Mouse (Mus musculus) embryonic facial prominence, embryonic 15.5 days (tissue): ENCODE results near the gene F830045P16Rik. TPM values are rescaled to one million over a fixed set of nuclear protein-coding genes. Genes with fewer than 3 reads are reported as not detected.
"Not testable (repeated sequence)": the region's sequence is repeated elsewhere in the genome, so short reads cannot be mapped to it uniquely, and the experiment has no call there.

Source experiments
- ATAC-seq: fragments of 200-750 bp; cut with Nextera tagmentation; 2 replicates; pipeline ENCODE4 v1.8.0; 2017; ENCODE audit warnings: low read depth, moderate TSS enrichment; ENCODE audit not compliant: insufficient number of reproducible peaks, low FRiP score, low TSS enrichment
- H3K27ac ChIP-seq: fragments of 300-500 bp; sonication (generic); replicated peaks from 2 replicates; pipeline ENCODE4 v1.5.1; 2015; ENCODE audit warnings: mild to moderate bottlenecking, inconsistent platforms
- H3K27me3 ChIP-seq: fragments of 300-500 bp; sonication (generic); 2 replicates; pipeline ENCODE4 v1.6.1; 2015; ENCODE audit warnings: inconsistent platforms
- H3K36me3 ChIP-seq: fragments of 300-500 bp; sonication (generic); 2 replicates; pipeline ENCODE4 v1.6.1; 2015; ENCODE audit warnings: mild to moderate bottlenecking, inconsistent platforms
- H3K4me1 ChIP-seq: fragments of 300-500 bp; sonication (generic); 2 replicates; pipeline ENCODE4 v1.6.1; 2015; ENCODE audit warnings: inconsistent platforms
- H3K4me2 ChIP-seq: fragments of 300-500 bp; sonication (generic); replicated peaks from 2 replicates; pipeline ENCODE4 v1.6.1; 2015; ENCODE audit warnings: mild to moderate bottlenecking, inconsistent platforms
- H3K4me3 ChIP-seq: fragments of 300-500 bp; sonication (generic); replicated peaks from 2 replicates; pipeline ENCODE4 v1.5.1; 2015; ENCODE audit warnings: mild to moderate bottlenecking, inconsistent platforms
- H3K9ac ChIP-seq: fragments of 300-500 bp; sonication (generic); 2 replicates; pipeline ENCODE4 v1.6.1; 2015; ENCODE audit warnings: inconsistent platforms
- H3K9me3 ChIP-seq: fragments of 300-500 bp; sonication (generic); replicated peaks from 2 replicates; pipeline ENCODE4 v1.6.1; 2016; ENCODE audit warnings: inconsistent platforms
- WGBS: fragments of 180-500 bp; shearing (Covaris S2); methylation state at CpG from one replicate; pipeline ENCODE4 v1.1.7; 2015; 5-methylcytosine and 5-hydroxymethylcytosine counted together
- polyA plus RNA-seq: library from polyadenylated mRNA; unstranded; fragments of >200 nt; fragmentation: Nextera tagmentation; extraction: Ambion mirVana; gene quantifications from 2 replicates; pipeline ENCODE4 v1.2.1, GENCODE M21; 2015

The F830045P16Rik gene
- polyA plus RNA-seq, 1 experiment from 2014 or later = 0.19 TPM

- 74% methylated on average over 4 of the region's 4 CpGs for WGBS
- ATAC-seq = no peak
- Histone ChIP-seq H3K4me2 (no peak overlapping the region), H3K9ac (no peak overlapping the region), H3K9me3 (no peaks in the 10 kb centered on the region), H3K27ac (no peak overlapping the region), H3K36me3 (no peaks in the 10 kb centered on the region), H3K4me1 (no peaks in the 10 kb centered on the region), H3K27me3 (no peaks in the 10 kb centered on the region), H3K4me3 (no peak overlapping the region)
Observed at GRCm38 (mm10) chr2:129526322-129526721, 10.1 kb downstream of the F830045P16Rik start.

- no peak overlapping the region for H3K27ac ChIP-seq
- H3K36me3 ChIP-seq = no peaks in the 10 kb centered on the region
- H3K27me3 ChIP-seq = no peaks in the 10 kb centered on the region
- no peak overlapping the region for H3K4me3 ChIP-seq
- H3K9ac ChIP-seq = no peak overlapping the region
- no peak overlapping the region for H3K4me2 ChIP-seq
- no peak for ATAC-seq
- H3K4me1 ChIP-seq = no peaks in the 10 kb centered on the region
- no peaks in the 10 kb centered on the region for H3K9me3 ChIP-seq
Observed at GRCm38 (mm10) chr2:129525644-129526043, 10.8 kb downstream of the F830045P16Rik start.

- Histone ChIP-seq H3K27me3 (no peaks in the 10 kb centered on the region), H3K4me1 (peaks cover 6% of the 10 kb centered on the region; the same call in 1 of the 2 replicates), H3K4me3 (no peak overlapping the region), H3K36me3 (no peaks in the 10 kb centered on the region), H3K4me2 (no peak overlapping the region), H3K9ac (no peak overlapping the region), H3K9me3 (no peaks in the 10 kb centered on the region), H3K27ac (no peak overlapping the region)
- WGBS = 84% methylated on average over 3 of the region's 3 CpGs
- ATAC-seq = no peak
Observed at GRCm38 (mm10) chr2:129518526-129518925, 17.9 kb downstream of the F830045P16Rik start.

- Histone ChIP-seq H3K27me3 (no peaks in the 10 kb centered on the region), H3K4me2 (peak overlapping the region; percentile 12; the same call in 1 of the 2 replicates), H3K9ac (no peak overlapping the region), H3K9me3 (no peaks in the 10 kb centered on the region), H3K4me3 (no peak overlapping the region), H3K36me3 (no peaks in the 10 kb centered on the region), H3K4me1 (peaks cover 6% of the 10 kb centered on the region; the same call in 1 of the 2 replicates), H3K27ac (peak overlapping the region; percentile 1; the same call in 1 of the 2 replicates)
- WGBS = 38% methylated on average over 16 of the region's 16 CpGs
- no peak; the same call in 1 of the 2 replicates for ATAC-seq
Observed at GRCm38 (mm10) chr2:129514923-129515920, 21.2 kb downstream of the F830045P16Rik start.

- H3K36me3 ChIP-seq = no peaks in the 10 kb centered on the region
- no peaks in the 10 kb centered on the region for H3K9me3 ChIP-seq
- H3K4me2 ChIP-seq = no peak overlapping the region
- no peaks in the 10 kb centered on the region for H3K27me3 ChIP-seq
- H3K27ac ChIP-seq = no peak overlapping the region
- no peak overlapping the region for H3K9ac ChIP-seq
- peaks cover 6% of the 10 kb centered on the region; the same call in 1 of the 2 replicates for H3K4me1 ChIP-seq
- no peak overlapping the region for H3K4me3 ChIP-seq
- no peak for ATAC-seq
Observed at GRCm38 (mm10) chr2:129514401-129514667, 22.1 kb downstream of the F830045P16Rik start.

- no peaks in the 10 kb centered on the region for H3K27me3 ChIP-seq
- no peaks in the 10 kb centered on the region for H3K9me3 ChIP-seq
- H3K4me2 ChIP-seq = no peak overlapping the region
- H3K4me3 ChIP-seq = no peak overlapping the region
- ATAC-seq = no peak
- WGBS = 75% methylated on average over 6 of the region's 6 CpGs
- H3K27ac ChIP-seq = no peak overlapping the region
- peaks cover 6% of the 10 kb centered on the region; the same call in 1 of the 2 replicates for H3K4me1 ChIP-seq
- H3K36me3 ChIP-seq = no peaks in the 10 kb centered on the region
- no peak overlapping the region for H3K9ac ChIP-seq
Observed at GRCm38 (mm10) chr2:129513546-129514400, 22.6 kb downstream of the F830045P16Rik start.

GRCm38 (mm10) chr2:129512147-129512546 is 24.3 kb downstream of the F830045P16Rik start:
- not testable (repeated sequence) for H3K27ac ChIP-seq, ATAC-seq, H3K9ac ChIP-seq, H3K4me3 ChIP-seq, H3K4me2 ChIP-seq, H3K4me1 ChIP-seq, H3K9me3 ChIP-seq, H3K36me3 ChIP-seq, H3K27me3 ChIP-seq
- 84% methylated on average over 7 of the region's 7 CpGs for WGBS

- WGBS = 21% methylated on average over 6 of the region's 6 CpGs
- H3K4me3 ChIP-seq = no peak overlapping the region
- H3K4me1 ChIP-seq = no peaks in the 10 kb centered on the region
- no peak overlapping the region for H3K27ac ChIP-seq
- H3K9me3 ChIP-seq = no peaks in the 10 kb centered on the region
- H3K9ac ChIP-seq = no peak overlapping the region
- no peak for ATAC-seq
- no peak overlapping the region for H3K4me2 ChIP-seq
- no peaks in the 10 kb centered on the region for H3K36me3 ChIP-seq
- no peaks in the 10 kb centered on the region for H3K27me3 ChIP-seq
Observed at GRCm38 (mm10) chr2:129502641-129503040, 33.8 kb downstream of the F830045P16Rik start.

GRCm38 (mm10) chr2:129489496-129490285 is 46.7 kb downstream of the F830045P16Rik start:
- Histone ChIP-seq H3K9ac (no peak overlapping the region), H3K36me3 (no peaks in the 10 kb centered on the region), H3K9me3 (no peaks in the 10 kb centered on the region), H3K4me1 (no peaks in the 10 kb centered on the region), H3K27me3 (no peaks in the 10 kb centered on the region), H3K4me2 (no peak overlapping the region), H3K27ac (no peak overlapping the region), H3K4me3 (no peak overlapping the region)
- no peak for ATAC-seq
- 42% methylated on average over 3 of the region's 3 CpGs for WGBS

- Histone ChIP-seq H3K4me1 (no peaks in the 10 kb centered on the region), H3K9me3 (no peaks in the 10 kb centered on the region), H3K27me3 (no peaks in the 10 kb centered on the region), H3K4me3 (no peak overlapping the region), H3K36me3 (no peaks in the 10 kb centered on the region), H3K27ac (no peak overlapping the region), H3K9ac (no peak overlapping the region), H3K4me2 (no peak overlapping the region)
- ATAC-seq = no peak
- whole genome bisulfite sequencing = 64% methylated on average over 3 of the region's 3 CpGs
Observed at GRCm38 (mm10) chr2:129483150-129483549, 53.3 kb downstream of the F830045P16Rik start.

GRCm38 (mm10) chr2:129471905-129472304 is 64.5 kb downstream of the F830045P16Rik start:
- H3K27me3 ChIP-seq = no peaks in the 10 kb centered on the region
- H3K4me3 ChIP-seq = no peak overlapping the region
- H3K4me1 ChIP-seq = no peaks in the 10 kb centered on the region
- no peak overlapping the region for H3K9ac ChIP-seq
- 26% methylated on average over 5 of the region's 5 CpGs for WGBS
- no peak for ATAC-seq
- no peaks in the 10 kb centered on the region for H3K9me3 ChIP-seq
- no peak overlapping the region for H3K4me2 ChIP-seq
- H3K36me3 ChIP-seq = no peaks in the 10 kb centered on the region
- no peak overlapping the region for H3K27ac ChIP-seq
